Mouse (Mus musculus) limb, embryonic 12.5 days (tissue): ENCODE data around the gene Etv6. TPM values are rescaled to one million over a fixed set of nuclear protein-coding genes. Genes with fewer than 3 reads are reported as not detected.
"Not testable (repeated sequence)": the region's sequence is repeated elsewhere in the genome, so short reads cannot be mapped to it uniquely, and the experiment has no call there.

Experiments
- ATAC-seq: fragments of 200-750 bp; cut with Nextera tagmentation; 2 replicates; pipeline ENCODE4 v1.8.0; 2017; ENCODE audit warnings: low read depth, moderate TSS enrichment; ENCODE audit not compliant: insufficient number of reproducible peaks, insufficient read depth, low FRiP score, low TSS enrichment
- H3K27ac ChIP-seq: fragments of 300-500 bp; sonication (generic); 2 replicates; pipeline ENCODE4 v1.5.1; 2016; ENCODE audit warnings: mild to moderate bottlenecking, moderate library complexity
- H3K27me3 ChIP-seq: fragments of 300-500 bp; sonication (generic); 2 replicates; pipeline ENCODE4 v1.6.1; 2016; ENCODE audit warnings: mild to moderate bottlenecking, moderate library complexity
- H3K36me3 ChIP-seq: fragments of 300-500 bp; sonication (generic); 2 replicates; pipeline ENCODE4 v1.6.1; 2016; ENCODE audit warnings: mild to moderate bottlenecking, moderate library complexity
- H3K4me1 ChIP-seq: fragments of 300-500 bp; sonication (generic); replicated peaks from 2 replicates; pipeline ENCODE4 v1.6.1; 2016
- H3K4me2 ChIP-seq: fragments of 300-500 bp; sonication (generic); 2 replicates; pipeline ENCODE4 v1.6.1; 2016; ENCODE audit warnings: mild to moderate bottlenecking, moderate library complexity
- H3K4me3 ChIP-seq: fragments of 300-500 bp; sonication (generic); replicated peaks from 2 replicates; pipeline ENCODE4 v1.5.1; 2016; ENCODE audit warnings: mild to moderate bottlenecking
- H3K9ac ChIP-seq: fragments of 300-500 bp; sonication (generic); replicated peaks from 2 replicates; pipeline ENCODE4 v1.6.1; 2016; ENCODE audit warnings: mild to moderate bottlenecking, moderate library complexity
- H3K9me3 ChIP-seq: fragments of 300-500 bp; sonication (generic); 2 replicates; pipeline ENCODE4 v1.6.1; 2016; ENCODE audit warnings: mild to moderate bottlenecking, moderate library complexity
- WGBS: fragments of 180-500 bp; shearing (Covaris S2); methylation state at CpG from one replicate; pipeline ENCODE4 v1.1.7; 2016; 5-methylcytosine and 5-hydroxymethylcytosine counted together
- polyA plus RNA-seq: library from polyadenylated mRNA; unstranded; fragments of >200 nt; fragmentation: Nextera tagmentation; extraction: Ambion mirVana; gene quantifications from 2 replicates; pipeline ENCODE4 v1.2.1, GENCODE M21; 2016

Etv6 gene
- polyA plus RNA-seq, result 16.3 and 17.8 TPM in 2 replicates

- H3K4me1 ChIP-seq, result peaks cover 40% of the 10 kb centered on the region
- ATAC-seq, result peak; percentile 64
- no peaks in the 10 kb centered on the region for H3K27me3 ChIP-seq
- peak within 1 kb of the TSS; percentile 94 for H3K9ac ChIP-seq
- H3K9me3 ChIP-seq, result no peaks in the 10 kb centered on the region
- peak within 1 kb of the TSS; percentile 100 for H3K27ac ChIP-seq
- peak within 1 kb of the TSS; percentile 70 for H3K4me3 ChIP-seq
- H3K4me2 ChIP-seq, result peak within 1 kb of the TSS; percentile 67
- no peaks in the 10 kb centered on the region for H3K36me3 ChIP-seq
- 1% methylated on average over 67 of the region's 78 CpGs for WGBS
These were observed at the start of gene Etv6 for GRCm38 (mm10) chr6:134035490-134036405. Gene Etv6, plus strand, starts transcription at chr6:134035700.

GRCm38 (mm10) chr6:133986161-133986560, 49.3 kb upstream of the Etv6 start:
- no peak overlapping the region for H3K27ac ChIP-seq
- no peaks in the 10 kb centered on the region; the same call in 1 of the 2 replicates for H3K4me1 ChIP-seq
- no peak overlapping the region for H3K4me3 ChIP-seq
- H3K9ac ChIP-seq, result no peak overlapping the region
- H3K9me3 ChIP-seq, result no peaks in the 10 kb centered on the region
- ATAC-seq, result no peak
- H3K36me3 ChIP-seq, result no peaks in the 10 kb centered on the region
- H3K4me2 ChIP-seq, result no peak overlapping the region
- WGBS, result 72% methylated on average over 2 of the region's 2 CpGs
- H3K27me3 ChIP-seq, result no peaks in the 10 kb centered on the region

- H3K27ac ChIP-seq, result no peak overlapping the region
- H3K4me2 ChIP-seq, result no peak overlapping the region
- ATAC-seq, result no peak
- H3K9ac ChIP-seq, result no peak overlapping the region
- no peaks in the 10 kb centered on the region for H3K27me3 ChIP-seq
- H3K36me3 ChIP-seq, result no peaks in the 10 kb centered on the region
- H3K4me1 ChIP-seq, result no peaks in the 10 kb centered on the region; the same call in 1 of the 2 replicates
- WGBS, result 71% methylated on average over 2 of the region's 2 CpGs
- H3K4me3 ChIP-seq, result no peak overlapping the region
- no peaks in the 10 kb centered on the region for H3K9me3 ChIP-seq
These were observed 48.4 kb upstream of the Etv6 start for GRCm38 (mm10) chr6:133987068-133987591.

- Histone ChIP-seq H3K9me3 (no peaks in the 10 kb centered on the region), H3K9ac (no peak overlapping the region), H3K36me3 (no peaks in the 10 kb centered on the region), H3K4me3 (no peak overlapping the region), H3K4me1 (no peaks in the 10 kb centered on the region; the same call in 1 of the 2 replicates), H3K27ac (no peak overlapping the region), H3K27me3 (no peaks in the 10 kb centered on the region), H3K4me2 (no peak overlapping the region)
- WGBS, result 65% methylated on average over 9 of the region's 9 CpGs
- no peak for ATAC-seq
These were observed 47.5 kb upstream of the Etv6 start for GRCm38 (mm10) chr6:133988011-133988410.

GRCm38 (mm10) chr6:133997461-133997860, 38.0 kb upstream of the Etv6 start:
- Histone ChIP-seq H3K27me3 (no peaks in the 10 kb centered on the region), H3K36me3 (no peaks in the 10 kb centered on the region), H3K9ac (no peak overlapping the region), H3K4me1 (no peaks in the 10 kb centered on the region), H3K4me2 (no peak overlapping the region), H3K9me3 (no peaks in the 10 kb centered on the region), H3K27ac (no peak overlapping the region), H3K4me3 (no peak overlapping the region)
- no peak for ATAC-seq
- 84% methylated on average over 2 of the region's 2 CpGs for WGBS

- no peaks in the 10 kb centered on the region for H3K36me3 ChIP-seq
- no peaks in the 10 kb centered on the region for H3K27me3 ChIP-seq
- no peak for ATAC-seq
- H3K4me1 ChIP-seq, result no peaks in the 10 kb centered on the region
- H3K9ac ChIP-seq, result no peak overlapping the region
- H3K4me3 ChIP-seq, result no peak overlapping the region
- no peak overlapping the region for H3K27ac ChIP-seq
- H3K4me2 ChIP-seq, result no peak overlapping the region
- H3K9me3 ChIP-seq, result no peaks in the 10 kb centered on the region
- WGBS, result 76% methylated on average over 2 of the region's 2 CpGs
These were observed 37.6 kb upstream of the Etv6 start for GRCm38 (mm10) chr6:133997935-133998334.

GRCm38 (mm10) chr6:134014488-134015110, 20.9 kb upstream of the Etv6 start:
- 53% methylated on average over 6 of the region's 12 CpGs for WGBS
- not testable (repeated sequence) for ATAC-seq, H3K36me3 ChIP-seq, H3K4me2 ChIP-seq, H3K27ac ChIP-seq, H3K4me1 ChIP-seq, H3K27me3 ChIP-seq, H3K9me3 ChIP-seq, H3K9ac ChIP-seq, H3K4me3 ChIP-seq

GRCm38 (mm10) chr6:134018807-134019206, 16.7 kb upstream of the Etv6 start:
- H3K27ac ChIP-seq, result no peak overlapping the region
- H3K27me3 ChIP-seq, result no peaks in the 10 kb centered on the region
- H3K4me3 ChIP-seq, result no peak overlapping the region
- H3K9me3 ChIP-seq, result no peaks in the 10 kb centered on the region
- H3K4me2 ChIP-seq, result no peak overlapping the region
- H3K4me1 ChIP-seq, result no peaks in the 10 kb centered on the region
- 76% methylated on average over 1 of the region's 1 CpGs for WGBS
- H3K36me3 ChIP-seq, result no peaks in the 10 kb centered on the region
- H3K9ac ChIP-seq, result no peak overlapping the region
- ATAC-seq, result no peak

GRCm38 (mm10) chr6:134020821-134021220, 14.7 kb upstream of the Etv6 start:
- Histone ChIP-seq H3K27me3 (no peaks in the 10 kb centered on the region), H3K4me2 (no peak overlapping the region), H3K27ac (no peak overlapping the region), H3K4me3 (no peak overlapping the region), H3K4me1 (no peaks in the 10 kb centered on the region), H3K36me3 (no peaks in the 10 kb centered on the region), H3K9me3 (no peaks in the 10 kb centered on the region), H3K9ac (no peak overlapping the region)
- WGBS, result 85% methylated on average over 6 of the region's 6 CpGs
- no peak for ATAC-seq

- Histone ChIP-seq H3K27me3 (no peaks in the 10 kb centered on the region), H3K36me3 (no peaks in the 10 kb centered on the region), H3K4me3 (no peak overlapping the region), H3K9me3 (no peaks in the 10 kb centered on the region), H3K9ac (no peak overlapping the region), H3K4me2 (no peak overlapping the region), H3K4me1 (no peaks in the 10 kb centered on the region), H3K27ac (no peak overlapping the region)
- ATAC-seq, result no peak
- 93% methylated on average over 2 of the region's 2 CpGs for WGBS
These were observed 9.2 kb upstream of the Etv6 start for GRCm38 (mm10) chr6:134026264-134026663.

GRCm38 (mm10) chr6:134027022-134027421, 8.5 kb upstream of the Etv6 start:
- no peak overlapping the region for H3K27ac ChIP-seq
- no peaks in the 10 kb centered on the region for H3K36me3 ChIP-seq
- ATAC-seq, result no peak
- H3K9ac ChIP-seq, result no peak overlapping the region
- H3K9me3 ChIP-seq, result no peaks in the 10 kb centered on the region
- WGBS, result 84% methylated on average over 4 of the region's 4 CpGs
- no peak overlapping the region for H3K4me3 ChIP-seq
- no peaks in the 10 kb centered on the region for H3K27me3 ChIP-seq
- H3K4me1 ChIP-seq, result no peaks in the 10 kb centered on the region
- no peak overlapping the region for H3K4me2 ChIP-seq
